Mouse (Mus musculus) E14TG2a.4 (cell line): ENCODE results near the gene Grm2.

Experiments used
- CTCF ChIP-seq: conservative IDR thresholded peaks from 2 replicates; pipeline ENCODE4 v1.5.1; 2014; ENCODE audit warnings: low read length
- POU5F1 ChIP-seq: IDR thresholded peaks from 2 replicates; pipeline ENCODE4 v1.6.1; 2014; ENCODE audit warnings: low read length, borderline replicate concordance

DNA sequence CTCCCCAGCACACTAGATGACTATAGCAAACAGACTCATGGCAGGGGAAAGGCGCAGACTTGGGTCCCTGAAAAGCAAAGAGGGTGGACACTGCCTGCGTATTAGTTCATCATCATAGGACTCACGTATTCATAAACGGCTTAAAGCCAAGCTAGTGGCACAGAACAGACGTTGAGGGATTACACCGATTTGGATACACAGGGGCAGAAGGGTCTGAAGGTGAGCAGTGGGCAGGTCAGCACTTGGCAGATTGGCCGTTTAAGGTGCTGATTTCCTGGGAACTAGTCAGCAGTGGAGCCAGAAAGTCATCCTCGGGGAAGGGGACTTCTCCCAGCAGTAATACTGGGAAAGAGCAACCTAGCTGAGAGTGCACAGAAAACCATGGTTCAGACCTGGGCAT lies 33.0 kb upstream of the Grm2 start:
- TF ChIP-seq CTCF (no peak), POU5F1 (no peak)
